Mouse (Mus musculus): ENCODE measurements around the gene Cpa2. TPM values are rescaled to one million over a fixed set of nuclear protein-coding genes. Genes with fewer than 3 reads are reported as not detected.

Gene Cpa2
- under 1 TPM in 1 of 3 experiments, not detected in 2; 0.71 TPM for polyA plus RNA-seq (2017; shearing (Covaris generic))

DNA sequence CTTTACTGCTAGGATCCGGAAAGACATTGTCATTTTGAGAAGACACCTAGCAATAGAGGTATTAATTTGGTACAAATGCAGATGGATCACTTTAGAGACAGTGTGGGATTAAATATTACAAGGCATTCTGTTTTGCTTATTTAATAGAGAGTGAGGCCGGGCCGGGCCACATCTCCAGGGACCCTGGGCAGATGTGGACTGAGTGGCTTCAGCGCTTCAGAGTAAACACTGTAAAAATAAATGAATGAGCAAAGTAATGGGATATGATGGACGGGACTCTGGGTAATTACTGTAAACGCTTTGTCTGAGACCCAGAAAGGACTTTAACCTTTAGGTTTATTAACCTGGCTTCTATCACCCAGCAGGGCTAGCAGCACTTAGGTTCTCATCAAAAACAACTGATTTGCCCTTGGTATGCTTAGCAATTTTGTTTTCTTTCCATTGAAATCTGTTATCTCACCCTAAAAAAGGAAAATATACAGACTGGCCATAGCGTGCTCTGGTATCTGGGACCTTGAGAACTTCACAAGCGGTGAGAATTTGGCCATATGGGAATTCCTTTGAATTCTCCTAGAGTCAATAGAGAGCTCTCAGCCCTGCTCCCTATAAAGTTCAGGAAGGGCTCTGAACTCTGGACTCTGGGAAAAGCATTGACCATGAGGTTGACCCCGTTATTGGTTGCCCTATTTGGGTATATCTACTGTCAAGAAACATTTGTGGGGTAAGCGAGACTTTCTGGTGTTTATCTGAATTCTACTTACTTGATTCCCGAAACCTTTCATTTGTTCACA is at the start of gene Cpa2:
Gene Cpa2, plus strand, starts transcription at position 574 of the 791 bp plus-strand sequence.
- no peak for ATAC-seq

- ATAC-seq = peak; percentile 76
Observed at GRCm38 (mm10) chr6:30499049-30499448, 42.3 kb upstream of the Cpa2 start.

GRCm38 (mm10) chr6:30508824-30509223 is 32.6 kb upstream of the Cpa2 start:
- no peak for ATAC-seq

DNA sequence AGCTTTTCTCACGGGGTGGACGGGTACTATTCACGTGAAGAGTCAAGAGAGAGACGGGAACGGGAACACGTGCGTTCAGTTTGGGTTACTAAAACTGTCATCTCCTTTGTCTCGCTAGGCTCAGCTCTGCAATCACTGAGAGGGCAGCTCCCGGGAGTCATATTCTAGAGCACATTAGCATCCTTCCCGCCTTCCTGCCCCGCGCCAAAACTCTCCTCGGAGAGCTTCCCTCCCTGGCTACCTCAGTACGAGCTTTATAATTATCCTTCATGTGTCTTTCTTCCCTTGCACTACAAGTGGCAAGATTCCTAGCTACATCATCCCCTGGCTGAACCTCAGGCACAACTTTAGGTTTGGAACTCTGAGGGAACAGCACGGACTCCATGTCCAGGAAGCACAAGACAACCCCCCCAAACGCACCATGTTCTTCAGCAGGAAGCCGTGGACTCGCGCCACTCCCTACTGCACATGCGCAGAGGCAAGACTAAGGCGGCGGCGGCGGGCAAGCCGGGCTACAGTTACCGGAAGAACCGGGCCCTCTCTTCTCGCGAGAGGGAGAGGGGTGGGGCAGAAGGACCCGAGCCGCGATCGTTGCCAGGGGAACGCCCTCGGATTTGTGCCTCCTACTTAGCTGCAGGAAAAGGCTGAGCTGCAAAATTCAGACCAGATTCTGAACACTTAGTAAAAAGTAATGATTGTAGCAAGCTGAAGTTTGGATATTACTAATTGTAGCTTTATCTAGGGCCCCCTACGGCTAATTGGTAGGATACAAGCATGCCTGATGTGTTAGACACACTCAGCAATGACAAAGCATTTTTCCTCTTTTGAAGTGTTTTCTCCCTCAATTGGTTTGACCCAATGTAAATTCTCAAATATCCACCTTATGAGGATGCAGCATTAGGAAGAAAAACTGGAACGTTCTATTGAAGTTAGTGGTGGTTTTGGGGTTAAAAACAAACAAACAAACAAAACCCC is 31.8 kb upstream of the Cpa2 start, which contains the start of the genes Tmem209 and Ssmem1:
Gene Tmem209, minus strand, starts transcription at position 519 of the 975 bp plus-strand sequence.
Gene Ssmem1, plus strand, starts transcription at position 585 of the 975 bp plus-strand sequence.
- peak; percentile 99 for ATAC-seq

DNA sequence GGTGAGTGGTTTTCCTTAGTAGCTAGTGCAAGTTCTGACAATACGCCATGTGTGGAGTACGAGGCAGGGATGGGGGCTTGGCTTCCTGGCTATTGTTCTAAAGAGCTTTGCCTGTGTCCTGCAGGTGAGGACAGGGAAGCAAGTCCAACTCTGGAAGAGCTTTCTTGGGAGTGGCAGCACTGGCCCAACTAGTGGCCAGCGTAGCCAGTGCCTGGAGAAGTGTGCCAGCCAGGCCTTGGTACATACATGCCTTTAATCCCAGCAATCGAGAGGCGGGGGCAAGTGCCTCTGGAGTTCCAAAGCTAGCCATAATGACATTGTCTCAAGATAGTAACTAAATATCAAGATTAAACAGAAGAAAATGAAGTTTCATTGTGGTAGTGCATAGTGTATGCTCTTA is 31.1 kb upstream of the Cpa2 start:
- no peak for ATAC-seq

DNA sequence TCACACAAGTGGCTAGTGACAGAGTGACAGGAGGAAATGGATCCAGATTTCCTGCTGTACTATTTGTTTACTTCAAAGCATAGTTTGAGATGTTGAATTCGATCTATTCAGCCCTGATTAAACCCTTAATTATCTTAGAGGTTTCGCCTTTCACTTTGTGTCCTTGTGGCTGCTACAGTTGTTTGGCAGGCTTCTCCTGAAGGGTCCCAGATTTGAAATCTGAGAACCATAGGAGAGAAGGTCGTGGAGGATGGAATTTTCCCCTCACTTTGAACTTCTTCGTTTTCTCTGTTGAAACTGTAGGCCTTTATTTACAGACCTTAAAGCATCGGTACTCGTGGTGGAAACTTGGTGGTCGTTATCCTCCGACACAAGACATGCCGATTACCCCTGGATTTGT is 27.1 kb upstream of the Cpa2 start:
- ATAC-seq = no peak

- no peak for ATAC-seq
Observed at GRCm38 (mm10) chr6:30520400-30520799, 21.0 kb upstream of the Cpa2 start.

GRCm38 (mm10) chr6:30525456-30526332 is 15.7 kb upstream of the Cpa2 start:
- no peak for ATAC-seq

- no peak for ATAC-seq
Observed at GRCm38 (mm10) chr6:30526586-30527515, 14.5 kb upstream of the Cpa2 start.

DNA sequence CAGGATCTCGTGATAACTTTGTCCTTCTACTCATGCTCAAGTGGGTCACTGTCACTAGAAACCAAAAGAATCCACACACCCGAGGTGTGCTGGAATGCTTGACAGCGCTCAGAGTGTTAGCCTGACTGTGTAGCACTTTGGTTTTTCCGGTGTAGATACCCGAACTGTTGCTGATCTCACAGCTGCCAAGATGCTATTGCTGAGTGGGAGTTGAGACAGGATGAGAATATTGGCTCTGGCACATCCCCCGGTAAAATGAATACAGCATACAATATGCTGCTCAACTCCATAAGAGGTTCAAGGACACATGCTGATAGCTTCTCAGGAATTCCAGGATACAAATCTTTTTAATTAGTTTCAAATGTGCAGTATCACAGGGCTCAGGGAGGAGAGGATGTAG is 12.6 kb upstream of the Cpa2 start:
- ATAC-seq = no peak

GRCm38 (mm10) chr6:30535340-30535739 is 6.0 kb upstream of the Cpa2 start:
- no peak for ATAC-seq

GRCm38 (mm10) chr6:30538240-30538639 is 3.1 kb upstream of the Cpa2 start:
- no peak for ATAC-seq

DNA sequence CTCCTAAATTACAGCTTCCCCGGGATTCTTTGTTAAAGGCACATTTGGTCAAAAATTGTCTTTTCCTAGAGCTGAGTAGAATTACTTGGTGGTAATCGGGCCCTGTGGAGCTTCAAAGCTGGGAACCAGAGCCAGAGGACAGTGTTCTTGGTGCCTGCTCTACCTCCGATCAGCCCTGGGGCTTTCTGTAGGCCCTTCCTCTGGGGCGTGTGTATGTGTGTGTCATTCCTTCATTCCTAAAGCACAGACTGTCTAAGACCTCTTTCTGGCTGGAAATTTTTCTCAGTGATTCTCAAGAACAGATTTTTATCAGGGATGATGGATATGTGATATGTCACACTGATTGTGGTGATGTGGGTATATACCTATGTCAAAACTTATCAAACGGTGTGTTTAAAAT is 2.6 kb upstream of the Cpa2 start:
- ATAC-seq = no peak

DNA sequence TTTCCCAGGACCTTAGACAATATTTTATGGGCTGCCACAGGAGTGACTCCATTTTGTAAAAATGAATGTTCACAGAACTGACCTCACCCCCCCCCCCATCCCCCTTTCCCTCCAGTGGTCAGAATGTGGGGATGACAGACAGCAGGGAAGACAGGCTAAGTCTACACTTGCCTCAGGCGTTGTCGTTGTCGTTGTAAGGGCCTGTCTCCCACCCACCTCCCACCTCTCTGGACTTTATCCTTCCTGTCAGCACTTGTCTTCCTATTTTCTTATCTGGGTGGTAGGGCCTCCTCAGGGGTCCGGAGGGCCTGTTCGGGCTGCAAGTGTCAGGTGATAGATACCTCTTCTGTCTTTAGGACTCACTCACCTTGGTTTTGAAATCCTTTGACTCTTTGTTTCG is 895 bp downstream of the Cpa2 start:
- ATAC-seq = no peak

- no peak for ATAC-seq
Observed at GRCm38 (mm10) chr6:30543077-30543476, 1.7 kb downstream of the Cpa2 start.

GRCm38 (mm10) chr6:30543851-30544250 is 2.5 kb downstream of the Cpa2 start:
- ATAC-seq = no peak

DNA sequence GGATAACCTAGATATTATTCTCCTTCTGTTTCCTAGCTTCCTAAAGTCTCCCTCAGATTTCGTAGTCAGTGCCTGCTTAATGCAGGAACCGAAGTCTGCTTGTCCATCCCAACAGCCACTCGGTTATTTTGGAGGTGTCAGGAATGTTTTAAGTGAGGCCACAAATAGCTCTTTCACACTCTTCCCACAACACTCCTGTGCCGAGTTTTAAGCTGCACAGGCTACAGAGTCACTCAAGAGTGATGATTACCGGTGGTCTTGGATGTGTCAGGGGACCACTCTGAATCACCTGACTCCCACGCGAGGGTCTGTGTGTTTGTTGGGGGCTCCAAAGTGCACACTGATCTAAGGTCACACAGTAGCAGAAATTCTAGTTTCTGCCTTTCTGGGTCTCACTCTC is 4.3 kb downstream of the Cpa2 start:
- ATAC-seq = no peak

DNA sequence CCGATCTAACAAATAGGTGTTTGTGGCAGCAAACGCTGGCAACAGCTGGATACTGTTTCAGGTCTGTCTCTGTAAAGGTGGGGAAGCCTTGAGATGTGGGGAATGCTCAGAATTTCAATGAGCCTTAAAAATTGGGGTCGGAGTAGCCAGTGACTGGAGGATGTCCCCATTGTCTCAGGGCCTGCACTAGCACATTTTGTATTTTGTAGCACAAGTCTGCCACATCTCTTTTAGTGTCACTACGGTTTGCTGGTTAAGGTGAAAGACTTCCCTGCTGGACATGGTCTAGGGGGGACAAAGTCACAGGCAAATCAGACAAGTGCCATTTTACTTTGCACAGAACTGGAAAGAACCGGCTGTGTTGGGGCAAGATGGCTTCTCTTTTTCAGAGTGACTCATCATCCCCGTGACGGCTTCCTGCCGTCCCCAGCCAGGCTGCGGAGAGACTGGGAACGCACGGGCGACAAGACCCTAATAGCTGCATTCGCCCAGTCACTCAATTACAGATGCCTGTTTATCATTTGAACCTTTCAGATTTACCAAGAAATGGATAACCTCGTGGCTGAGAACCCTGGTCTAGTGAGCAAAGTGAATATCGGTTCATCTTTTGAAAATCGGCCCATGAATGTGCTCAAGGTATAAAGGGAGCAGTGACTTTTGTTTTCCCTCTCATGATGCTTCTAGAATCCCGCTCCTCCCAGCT is 5.3 kb downstream of the Cpa2 start:
- ATAC-seq = peak; percentile 85

DNA sequence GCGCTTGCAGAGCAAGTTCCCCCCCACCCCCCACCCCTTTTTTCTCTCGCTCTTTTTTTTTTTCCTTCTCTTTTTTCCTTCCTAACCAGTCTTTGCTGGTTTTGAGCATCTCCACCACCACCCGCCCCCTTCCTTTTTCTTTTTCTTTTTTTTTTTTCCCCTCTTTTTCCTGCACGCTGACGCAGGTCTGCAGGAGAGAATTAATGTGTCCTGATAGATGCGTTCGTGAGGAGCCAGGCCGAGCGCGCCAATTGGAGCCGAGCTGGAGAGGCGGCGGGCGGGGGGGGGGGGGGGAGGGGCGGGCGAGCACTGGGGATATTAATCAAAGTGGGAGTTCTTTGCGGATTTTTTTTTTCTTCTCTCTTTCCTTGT is 5.9 kb downstream of the Cpa2 start:
- ATAC-seq = no peak

DNA sequence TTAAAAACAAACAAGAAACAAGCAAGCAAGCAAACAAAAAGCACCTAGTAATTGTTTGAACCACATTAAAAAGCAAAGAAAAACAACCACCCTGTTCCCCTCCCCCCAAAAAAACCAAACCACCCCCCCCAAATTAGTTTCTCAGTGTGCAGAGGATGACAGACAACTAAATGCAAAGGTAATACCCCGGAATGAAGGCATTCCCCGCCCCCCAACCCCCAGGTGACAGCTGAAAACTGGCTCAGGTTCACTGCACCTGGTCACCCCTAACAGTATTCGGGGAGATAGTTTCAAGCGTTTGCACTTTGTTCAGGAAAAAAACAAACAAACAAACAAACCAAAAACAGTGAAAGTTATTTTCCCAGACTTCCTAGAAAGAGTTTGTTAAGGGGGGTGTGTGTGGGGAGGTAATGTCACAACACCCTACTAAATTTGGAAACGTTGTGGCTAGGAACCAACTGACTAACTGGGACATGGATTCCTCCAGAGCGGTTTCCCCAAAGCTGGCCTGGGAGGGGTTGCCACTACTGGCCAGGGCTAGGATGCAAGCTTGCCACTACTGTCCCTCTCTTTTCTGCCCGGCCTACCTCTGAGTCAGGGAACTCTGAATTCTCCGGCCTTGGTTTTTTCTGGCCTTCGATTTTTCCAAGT is 6.4 kb downstream of the Cpa2 start:
- ATAC-seq = no peak
